Mouse (Mus musculus): ENCODE data around the gene Tnxb. TPM values are rescaled to one million over a fixed set of nuclear protein-coding genes. Genes with fewer than 3 reads are reported as not detected.

Gene Tnxb
- polyA plus RNA-seq, 1 experiment from 2014 or later = 0.38 TPM

- no peak overlapping the region for H3K27ac ChIP-seq (ENCODE audit: low read depth)
- peaks cover 62% of the 10 kb centered on the region for H3K27me3 ChIP-seq (ENCODE audit: insufficient read depth, low read length)
- TF ChIP-seq CTCF (IDR thresholded peaks at IDR 0.05; ENCODE audit: low read depth) = no peak
- no peak overlapping the region for H3K4me2 ChIP-seq
- H3K9ac ChIP-seq = no peak overlapping the region
- no peaks in the 10 kb centered on the region for H3K36me3 ChIP-seq (ENCODE audit: insufficient read depth)
- DNase-seq (no peak), ATAC-seq (ENCODE audit: insufficient read depth) (no peak)
- H3K4me1 ChIP-seq (ENCODE audit: insufficient read depth) = no peaks in the 10 kb centered on the region; the same call in 1 of the 2 replicates
- WGBS = 34% methylated on average over 13 of the region's 13 CpGs
- no peak overlapping the region for H3K4me3 ChIP-seq (ENCODE audit: low read depth, low read length)
- no peaks in the 10 kb centered on the region for H3K9me3 ChIP-seq (ENCODE audit: low read depth, low read length)
Measured at GRCm38 (mm10) chr17:34675205-34676092, 5.1 kb downstream of the Tnxb start.

DNA sequence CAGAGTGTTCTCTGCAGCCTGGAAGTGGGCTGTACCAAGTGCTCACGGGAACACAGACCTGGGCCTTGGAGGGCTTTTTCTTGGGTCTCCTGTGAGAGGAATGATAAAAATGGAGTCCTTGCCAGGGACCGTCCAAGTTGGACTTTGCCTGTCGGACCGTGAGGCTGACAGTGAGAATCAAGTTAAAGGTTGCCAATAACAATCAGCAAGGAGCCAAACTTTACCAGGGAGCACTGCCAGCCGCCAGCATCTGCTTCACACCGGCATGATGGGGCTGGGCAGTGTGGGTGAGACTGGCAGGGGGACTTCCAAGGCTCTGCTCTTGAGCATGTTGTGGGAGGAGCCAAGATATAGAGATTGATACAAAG is 5.7 kb downstream of the Tnxb start:
- H3K27me3 ChIP-seq (ENCODE audit: insufficient read depth, low read length) = peaks cover 56% of the 10 kb centered on the region
- no peaks in the 10 kb centered on the region; the same call in 1 of the 2 replicates for H3K4me1 ChIP-seq (ENCODE audit: insufficient read depth)
- no peak overlapping the region for H3K27ac ChIP-seq (ENCODE audit: low read depth)
- H3K4me3 ChIP-seq (ENCODE audit: low read depth, low read length) = no peak overlapping the region
- no peak overlapping the region for H3K4me2 ChIP-seq
- H3K9ac ChIP-seq = no peak overlapping the region
- ATAC-seq (ENCODE audit: insufficient read depth) (no peak), DNase-seq (no peak)
- H3K9me3 ChIP-seq (ENCODE audit: low read depth, low read length) = no peaks in the 10 kb centered on the region
- 59% methylated on average over 6 of the region's 6 CpGs for WGBS
- no peaks in the 10 kb centered on the region for H3K36me3 ChIP-seq (ENCODE audit: insufficient read depth)
- no peak for TF ChIP-seq CTCF (IDR thresholded peaks at IDR 0.05; ENCODE audit: low read depth)

DNA sequence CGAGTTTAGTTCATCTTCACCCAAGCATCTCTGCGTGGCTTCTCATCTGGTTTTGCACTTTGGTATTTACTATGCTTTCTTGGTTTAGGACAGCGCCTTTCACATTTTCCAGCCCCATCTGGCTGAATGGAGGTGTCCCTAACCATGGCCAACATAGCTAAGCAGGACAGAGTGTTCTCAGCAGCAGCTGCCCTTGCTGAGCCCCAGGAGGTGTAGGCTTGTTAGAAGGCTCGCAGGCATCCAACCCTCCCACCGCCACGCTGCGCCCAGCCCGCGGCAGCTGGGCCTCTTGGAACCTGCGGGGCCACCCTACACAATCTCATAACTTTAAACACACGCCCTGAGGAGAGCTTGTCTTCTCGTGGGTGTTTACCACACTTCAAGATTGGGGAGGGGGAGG is 6.3 kb downstream of the Tnxb start:
- H3K27ac ChIP-seq (ENCODE audit: low read depth) = no peak overlapping the region
- H3K4me2 ChIP-seq = no peak overlapping the region
- H3K27me3 ChIP-seq (ENCODE audit: insufficient read depth, low read length) = peaks cover 50% of the 10 kb centered on the region
- H3K36me3 ChIP-seq (ENCODE audit: insufficient read depth) = no peaks in the 10 kb centered on the region
- no peak for ATAC-seq (ENCODE audit: insufficient read depth)
- no peak overlapping the region for H3K9ac ChIP-seq
- 63% methylated on average over 12 of the region's 12 CpGs for WGBS
- no peaks in the 10 kb centered on the region for H3K9me3 ChIP-seq (ENCODE audit: low read depth, low read length)
- H3K4me1 ChIP-seq (ENCODE audit: insufficient read depth) = peaks cover under 1% of the 10 kb centered on the region; the same call in 1 of the 2 replicates
- DNase-seq = no peak
- H3K4me3 ChIP-seq (ENCODE audit: low read depth, low read length) = no peak overlapping the region
- TF ChIP-seq CTCF (IDR thresholded peaks at IDR 0.05; ENCODE audit: low read depth) = no peak

GRCm38 (mm10) chr17:34680191-34680590 is 9.9 kb downstream of the Tnxb start:
- Histone ChIP-seq H3K4me1 (ENCODE audit: insufficient read depth) (peaks cover 18% of the 10 kb centered on the region; the same call in 1 of the 2 replicates), H3K4me3 (ENCODE audit: low read depth, low read length) (no peak overlapping the region), H3K9me3 (ENCODE audit: low read depth, low read length) (no peaks in the 10 kb centered on the region), H3K4me2 (no peak overlapping the region), H3K27me3 (ENCODE audit: insufficient read depth, low read length) (peaks cover 19% of the 10 kb centered on the region), H3K9ac (no peak overlapping the region), H3K36me3 (ENCODE audit: insufficient read depth) (no peaks in the 10 kb centered on the region), H3K27ac (ENCODE audit: low read depth) (no peak overlapping the region)
- no peak for DNase-seq
- no peak for ATAC-seq (ENCODE audit: insufficient read depth)
- TF ChIP-seq CTCF (IDR thresholded peaks at IDR 0.05; ENCODE audit: low read depth) = no peak
- 76% methylated on average over 26 of the region's 26 CpGs for WGBS

GRCm38 (mm10) chr17:34680621-34681020 is 10.3 kb downstream of the Tnxb start:
- no peak for ATAC-seq (ENCODE audit: insufficient read depth)
- TF ChIP-seq CTCF (IDR thresholded peaks at IDR 0.05; ENCODE audit: low read depth) = no peak
- Histone ChIP-seq H3K4me1 (ENCODE audit: insufficient read depth) (peaks cover 22% of the 10 kb centered on the region), H3K27ac (ENCODE audit: low read depth) (no peak overlapping the region), H3K36me3 (ENCODE audit: insufficient read depth) (no peaks in the 10 kb centered on the region), H3K9me3 (ENCODE audit: low read depth, low read length) (no peaks in the 10 kb centered on the region), H3K4me2 (no peak overlapping the region), H3K4me3 (ENCODE audit: low read depth, low read length) (no peak overlapping the region), H3K9ac (no peak overlapping the region), H3K27me3 (ENCODE audit: insufficient read depth, low read length) (peaks cover 19% of the 10 kb centered on the region)
- DNase-seq = no peak
- 71% methylated on average over 4 of the region's 4 CpGs for WGBS

DNA sequence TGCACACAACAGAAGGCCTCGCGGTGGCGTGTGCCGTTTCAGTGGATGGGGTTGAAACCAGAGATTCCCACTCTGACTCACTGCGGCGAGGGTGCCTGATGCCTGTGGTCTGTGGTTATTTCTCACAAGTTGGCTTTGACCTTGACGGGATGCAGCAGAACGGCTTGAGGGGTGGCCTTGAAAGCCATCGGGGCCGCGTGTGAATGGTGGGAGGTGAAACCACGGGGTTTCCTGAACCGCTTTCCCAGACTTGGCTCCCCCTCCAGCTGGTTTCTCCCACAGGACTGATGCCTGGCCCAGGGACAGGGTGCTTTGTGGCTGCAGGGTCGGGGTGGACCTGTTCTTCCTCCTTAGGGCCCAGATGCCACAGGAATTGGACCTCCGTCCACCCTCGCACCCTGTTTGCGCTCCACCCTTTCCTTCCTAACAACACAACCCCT is 10.8 kb downstream of the Tnxb start:
- Histone ChIP-seq H3K36me3 (ENCODE audit: insufficient read depth) (no peaks in the 10 kb centered on the region), H3K4me1 (ENCODE audit: insufficient read depth) (peaks cover 26% of the 10 kb centered on the region), H3K4me2 (no peak overlapping the region), H3K27ac (ENCODE audit: low read depth) (no peak overlapping the region), H3K9me3 (ENCODE audit: low read depth, low read length) (no peaks in the 10 kb centered on the region), H3K27me3 (ENCODE audit: insufficient read depth, low read length) (peaks cover 18% of the 10 kb centered on the region), H3K9ac (no peak overlapping the region), H3K4me3 (ENCODE audit: low read depth, low read length) (no peak overlapping the region)
- ATAC-seq (ENCODE audit: insufficient read depth) = no peak
- no peak for TF ChIP-seq CTCF (IDR thresholded peaks at IDR 0.05; ENCODE audit: low read depth)
- 66% methylated on average over 17 of the region's 17 CpGs for WGBS
- no peak for DNase-seq

GRCm38 (mm10) chr17:34681881-34682536 is 11.7 kb downstream of the Tnxb start:
- H3K4me2 ChIP-seq = no peak overlapping the region
- H3K9ac ChIP-seq = no peak overlapping the region; the same call in 1 of the 2 replicates
- TF ChIP-seq CTCF (IDR thresholded peaks at IDR 0.05; ENCODE audit: low read depth) = no peak
- WGBS = 61% methylated on average over 11 of the region's 11 CpGs
- H3K36me3 ChIP-seq (ENCODE audit: insufficient read depth) = no peaks in the 10 kb centered on the region
- H3K9me3 ChIP-seq (ENCODE audit: low read depth, low read length) = no peaks in the 10 kb centered on the region
- no peak overlapping the region for H3K4me3 ChIP-seq (ENCODE audit: low read depth, low read length)
- peaks cover 26% of the 10 kb centered on the region for H3K4me1 ChIP-seq (ENCODE audit: insufficient read depth)
- DNase-seq (no peak), ATAC-seq (ENCODE audit: insufficient read depth) (no peak)
- peaks cover 12% of the 10 kb centered on the region for H3K27me3 ChIP-seq (ENCODE audit: insufficient read depth, low read length)
- H3K27ac ChIP-seq (ENCODE audit: low read depth) = no peak overlapping the region
